In the genomic region with DNA sequence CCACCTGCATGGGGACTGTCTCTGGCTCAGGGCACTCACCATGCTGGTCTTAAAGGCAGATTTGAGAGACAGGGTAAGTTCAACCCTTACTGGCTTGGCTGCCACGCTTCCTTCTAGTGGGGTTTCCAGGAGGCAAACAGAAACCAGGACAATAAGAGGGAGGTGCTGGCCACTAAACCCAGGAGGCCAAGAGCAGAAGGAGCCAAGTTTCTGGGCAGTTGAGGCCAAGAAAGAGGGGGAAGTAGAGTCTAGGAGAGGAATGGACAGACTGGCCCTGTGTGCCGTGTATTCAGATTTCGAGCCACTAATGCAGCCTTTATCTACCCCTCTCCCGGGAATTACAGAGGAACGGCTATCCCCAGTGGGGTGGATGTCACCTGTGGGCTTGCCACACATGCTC, we compare ENCODE assay signal across 14 mouse cellular contexts.
DNase-seq lines count a peak whose midpoint lies in the region; ATAC-seq and TF ChIP-seq lines count a peak whose summit lies in the region.
"Had no signal": no experiment of that assay in that cellular context is flagged by ENCODE, and none has a peak within 500 bp of the region (broad histone marks: within the 10 kb centered on the region; RNA-seq: fewer than 3 reads in every experiment).

No protein-coding gene starts in this region.

- H3K4me1 ChIP-seq in hindbrain, embryonic 10.5 days (replicated peaks): peaks cover 53% of the 10 kb centered on the region
- peaks cover 31% of the 10 kb centered on the region for H3K4me1 ChIP-seq in hindbrain, embryonic 16.5 days (ENCODE audit: control insufficient read depth, insufficient read depth, low read depth, low read length)
- H3K4me1 ChIP-seq in MEL (ENCODE audit: control insufficient read depth in 1 of 2, insufficient read depth in 2 of 2, low read length in 2 of 2): peaks cover 12 to 38% of the 10 kb centered on the region in 2 experiments
- H3K4me1 ChIP-seq in embryonic facial prominence, embryonic 14.5 days (ENCODE audit: control insufficient read depth, insufficient read depth, low read length): peaks cover 29% of the 10 kb centered on the region
- peaks cover 33% of the 10 kb centered on the region for H3K4me1 ChIP-seq in midbrain, embryonic 14.5 days (ENCODE audit: control insufficient read depth, insufficient read depth, low read length)
- peaks cover 16% of the 10 kb centered on the region for H3K4me1 ChIP-seq in kidney, embryonic 14.5 days (ENCODE audit: control insufficient read depth, insufficient read depth, low read length)

- no peaks in the 10 kb centered on the region for H3K9me3 ChIP-seq in hindbrain, embryonic 10.5 days
- H3K9me3 ChIP-seq in hindbrain, embryonic 16.5 days (ENCODE audit: control insufficient read depth, low read length): no peaks in the 10 kb centered on the region
- no peaks in the 10 kb centered on the region for H3K9me3 ChIP-seq in MEL (replicated peaks; ENCODE audit: insufficient read depth, low read length)
- no peaks in the 10 kb centered on the region for H3K9me3 ChIP-seq in embryonic facial prominence, embryonic 14.5 days (ENCODE audit: control insufficient read depth, low read length)
- no peaks in the 10 kb centered on the region for H3K9me3 ChIP-seq in midbrain, embryonic 14.5 days (ENCODE audit: control insufficient read depth, low read length)
- H3K9me3 ChIP-seq in kidney, embryonic 14.5 days (ENCODE audit: control insufficient read depth, low read length): no peaks in the 10 kb centered on the region

- no peak overlapping the region for H3K9ac ChIP-seq in hindbrain, embryonic 16.5 days (ENCODE audit: low read depth, low read length)
- H3K9ac ChIP-seq in MEL (ENCODE audit: control insufficient read depth, low read depth, low read length, poor library complexity, severe bottlenecking): no peak overlapping the region
- no peak overlapping the region for H3K9ac ChIP-seq in embryonic facial prominence, embryonic 14.5 days (ENCODE audit: low read depth, low read length)
- H3K9ac ChIP-seq in midbrain, embryonic 14.5 days (replicated peaks; ENCODE audit: low read length): no peak overlapping the region
- no peak overlapping the region for H3K9ac ChIP-seq in kidney, embryonic 14.5 days (ENCODE audit: low read depth, low read length)

- TF ChIP-seq RAD21 in MEL (IDR thresholded peaks at IDR 0.05; ENCODE audit: low read depth, low read length): no peak

- peak overlapping the region; percentile 41; the same call in 1 of the 2 replicates for H3K4me3 ChIP-seq in hindbrain, embryonic 10.5 days
- no peak overlapping the region for H3K4me3 ChIP-seq in hindbrain, embryonic 16.5 days (ENCODE audit: low read length)
- no peak overlapping the region for H3K4me3 ChIP-seq in MEL (ENCODE audit: control insufficient read depth in 1 of 2, insufficient read depth in 1 of 2, low read depth in 2 of 2, low read length in 2 of 2)
- H3K4me3 ChIP-seq in embryonic facial prominence, embryonic 14.5 days (ENCODE audit: low read depth, low read length): no peak overlapping the region
- H3K4me3 ChIP-seq in midbrain, embryonic 14.5 days (replicated peaks; ENCODE audit: low read depth, low read length): no peak overlapping the region
- H3K4me3 ChIP-seq in kidney, embryonic 14.5 days (ENCODE audit: low read length): no peak overlapping the region
- H3K4me3 ChIP-seq: myocyte had no signal

- peaks cover 3% of the 10 kb centered on the region for H3K79me2 ChIP-seq in MEL (ENCODE audit: control insufficient read depth, insufficient read depth, low read length, poor library complexity)

- peak overlapping the region; percentile 89 for H3K27ac ChIP-seq in hindbrain, embryonic 10.5 days
- H3K27ac ChIP-seq in hindbrain, embryonic 16.5 days (ENCODE audit: low read depth, low read length): no peak overlapping the region
- no peak overlapping the region for H3K27ac ChIP-seq in MEL (ENCODE audit: control insufficient read depth, low read depth, low read length)
- no peak overlapping the region for H3K27ac ChIP-seq in embryonic facial prominence, embryonic 14.5 days (replicated peaks; ENCODE audit: low read depth, low read length)
- H3K27ac ChIP-seq in midbrain, embryonic 14.5 days (replicated peaks; ENCODE audit: low read depth, low read length): no peak overlapping the region
- no peak overlapping the region for H3K27ac ChIP-seq in kidney, embryonic 14.5 days (ENCODE audit: low read depth, low read length)
- H3K27ac ChIP-seq: kidney, postnatal 0 days had no signal

- TF ChIP-seq EP300 in MEL (IDR thresholded peaks at IDR 0.05; ENCODE audit: low read depth in 1 of 2, low read length in 2 of 2): no peak

- no peaks in the 10 kb centered on the region for H3K36me3 ChIP-seq in hindbrain, embryonic 10.5 days
- no peaks in the 10 kb centered on the region for H3K36me3 ChIP-seq in hindbrain, embryonic 16.5 days (ENCODE audit: control insufficient read depth, insufficient read depth, low read length)
- H3K36me3 ChIP-seq in MEL (ENCODE audit: control insufficient read depth in 1 of 2, insufficient read depth in 2 of 2, low read length in 2 of 2): peaks cover 0 to 36% of the 10 kb centered on the region in 2 experiments; a peak in 2 of 4 replicates
- H3K36me3 ChIP-seq in embryonic facial prominence, embryonic 14.5 days (ENCODE audit: control insufficient read depth, insufficient read depth, low read length): no peaks in the 10 kb centered on the region
- H3K36me3 ChIP-seq in midbrain, embryonic 14.5 days (ENCODE audit: control insufficient read depth, insufficient read depth, low read length): no peaks in the 10 kb centered on the region
- H3K36me3 ChIP-seq in kidney, embryonic 14.5 days (ENCODE audit: control insufficient read depth, insufficient read depth, low read length): no peaks in the 10 kb centered on the region

- DNase-seq in hindbrain, embryonic 10.5 days (ENCODE audit: low spot score): no peak
- DNase-seq in MEL (ENCODE audit: low read depth, low spot score): peak; percentile 27
- DNase-seq in embryonic facial prominence, embryonic 14.5 days (ENCODE audit: low spot score): no peak
- no peak for DNase-seq in midbrain, embryonic 14.5 days
- no peak for DNase-seq in thymus, adult 18-20 months
- DNase-seq in embryo, embryonic 10 days (ENCODE audit: low spot score): no peak
- DNase-seq: adrenal gland, postnatal 14 days; cerebellum, postnatal 36 days; lung, postnatal 36 days; retina, postnatal 1 day had no signal

- TF ChIP-seq CTCF in MEL (IDR thresholded peaks at IDR 0.05 in 2 of 3, conservative IDR thresholded peaks at IDR 0.05 in 1 of 3; ENCODE audit: control insufficient read depth in 1 of 3, insufficient read depth in 1 of 3, low read depth in 2 of 3, low read length in 3 of 3, poor library complexity in 1 of 3, severe bottlenecking in 1 of 3): no peak

- H3K27me3 ChIP-seq in hindbrain, embryonic 10.5 days (ENCODE audit: insufficient read depth, poor library complexity, severe bottlenecking): peaks cover 4% of the 10 kb centered on the region; the same call in 1 of the 2 replicates
- no peaks in the 10 kb centered on the region for H3K27me3 ChIP-seq in hindbrain, embryonic 16.5 days (replicated peaks; ENCODE audit: control insufficient read depth, insufficient read depth, low read length)
- H3K27me3 ChIP-seq in MEL (ENCODE audit: control insufficient read depth in 1 of 2, insufficient read depth in 2 of 2, low read length in 2 of 2): no peaks in the 10 kb centered on the region
- H3K27me3 ChIP-seq in embryonic facial prominence, embryonic 14.5 days (replicated peaks; ENCODE audit: control insufficient read depth, insufficient read depth, low read length): no peaks in the 10 kb centered on the region
- H3K27me3 ChIP-seq in midbrain, embryonic 14.5 days (ENCODE audit: control insufficient read depth, insufficient read depth, low read length): no peaks in the 10 kb centered on the region
- no peaks in the 10 kb centered on the region for H3K27me3 ChIP-seq in kidney, embryonic 14.5 days (ENCODE audit: control insufficient read depth, insufficient read depth, low read length)

- H3K4me2 ChIP-seq in hindbrain, embryonic 16.5 days (ENCODE audit: low read length): no peak overlapping the region
- no peak overlapping the region for H3K4me2 ChIP-seq in embryonic facial prominence, embryonic 14.5 days (ENCODE audit: low read depth, low read length)
- peak overlapping the region; percentile 6; the same call in 1 of the 2 replicates for H3K4me2 ChIP-seq in midbrain, embryonic 14.5 days (ENCODE audit: low read length)
- H3K4me2 ChIP-seq in kidney, embryonic 14.5 days (replicated peaks; ENCODE audit: low read depth, low read length): no peak overlapping the region

- no peak for TF ChIP-seq POLR2A in MEL (IDR thresholded peaks at IDR 0.05; ENCODE audit: control insufficient read depth in 1 of 2, insufficient read depth in 1 of 2, low read depth in 1 of 2, low read length in 2 of 2, poor library complexity in 1 of 2)

- ATAC-seq in hindbrain, embryonic 16.5 days: no peak
- ATAC-seq in embryonic facial prominence, embryonic 14.5 days (ENCODE audit: low read depth): 0 out of 2 replicates have a peak, but pooled peaks have one; percentile 4
- no peak for ATAC-seq in midbrain, embryonic 14.5 days (ENCODE audit: low FRiP score, low TSS enrichment)
- ATAC-seq in kidney, embryonic 14.5 days (ENCODE audit: low FRiP score, low TSS enrichment): no peak

- WGBS in hindbrain, embryonic 10.5 days: 82% methylated on average over 5 of the region's 5 CpGs
- 66% methylated on average over 5 of the region's 5 CpGs for WGBS in hindbrain, embryonic 16.5 days
- 81% methylated on average over 5 of the region's 5 CpGs for WGBS in embryonic facial prominence, embryonic 14.5 days
- 76% methylated on average over 5 of the region's 5 CpGs for WGBS in midbrain, embryonic 14.5 days
- 87% methylated on average over 5 of the region's 5 CpGs for WGBS in kidney, embryonic 14.5 days

TF ChIP-seq in MEL, 35 proteins besides CTCF, POLR2A, EP300 and RAD21:
- no peak for TF ChIP-seq JUND (IDR thresholded peaks at IDR 0.05; ENCODE audit: low read depth, low read length)
- TF ChIP-seq POLR2AphosphoS2 (IDR thresholded peaks at IDR 0.05; ENCODE audit: low read length): no peak
- no peak for TF ChIP-seq NRF1 (IDR thresholded peaks at IDR 0.05; ENCODE audit: insufficient read depth, low read depth, low read length, poor library complexity, severe bottlenecking)
- no peak for TF ChIP-seq ETS1 (IDR thresholded peaks at IDR 0.05; ENCODE audit: low read depth, low read length)
- TF ChIP-seq CHD2 (IDR thresholded peaks at IDR 0.05; ENCODE audit: low read length): no peak
- TF ChIP-seq HCFC1 (IDR thresholded peaks at IDR 0.05; ENCODE audit: low read depth, low read length): no peak
- no peak for TF ChIP-seq GATA1 (IDR thresholded peaks at IDR 0.05; ENCODE audit: low read depth, low read length)
- no peak for TF ChIP-seq ELF1 (IDR thresholded peaks at IDR 0.05; ENCODE audit: low read depth, low read length)
- TF ChIP-seq KAT2A (conservative IDR thresholded peaks at IDR 0.05; ENCODE audit: low read depth, low read length): no peak
- no peak for TF ChIP-seq BHLHE40 (IDR thresholded peaks at IDR 0.05; ENCODE audit: borderline replicate concordance, low read depth, low read length)
- no peak for TF ChIP-seq MXI1 (IDR thresholded peaks at IDR 0.05; ENCODE audit: low read depth, low read length)
- no peak for TF ChIP-seq MAFK (IDR thresholded peaks at IDR 0.05; ENCODE audit: borderline replicate concordance, low read depth, low read length)
